Mouse (Mus musculus): Measurements from ENCODE around the gene Vapb. TPM values are rescaled to one million over a fixed set of nuclear protein-coding genes. Genes with fewer than 3 reads are reported as not detected.

Gene Vapb
- total RNA-seq, 2 experiments from 2014 or later = 162 to 176 TPM

DNA sequence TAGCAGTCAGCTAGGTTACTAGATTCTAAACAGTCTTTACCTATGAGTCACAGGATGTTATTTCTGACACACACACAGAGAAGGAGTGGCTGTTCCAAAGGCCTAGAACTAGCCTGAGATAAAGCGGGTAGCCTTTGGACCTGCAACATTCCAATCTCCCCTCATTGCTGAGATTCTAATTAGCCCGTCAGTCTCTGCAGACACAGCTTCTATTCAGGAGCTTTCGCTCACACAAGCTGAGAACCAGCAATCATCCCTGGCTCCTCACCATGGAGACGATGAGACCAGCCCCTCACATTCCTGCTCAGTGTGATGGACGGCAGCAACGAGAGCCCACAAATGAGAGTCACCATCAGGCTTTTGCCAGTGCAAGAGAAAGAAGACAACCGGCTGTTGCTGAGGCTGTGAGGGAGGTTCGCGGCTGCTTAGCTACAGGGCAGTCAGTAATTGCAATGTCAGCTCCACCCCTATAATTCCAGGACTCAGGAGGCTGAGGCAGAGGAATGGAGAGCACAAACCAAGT, 6.8 kb upstream of the Vapb start:
- no peak for DNase-seq (ENCODE audit: low spot score in 2 of 2)

DNA sequence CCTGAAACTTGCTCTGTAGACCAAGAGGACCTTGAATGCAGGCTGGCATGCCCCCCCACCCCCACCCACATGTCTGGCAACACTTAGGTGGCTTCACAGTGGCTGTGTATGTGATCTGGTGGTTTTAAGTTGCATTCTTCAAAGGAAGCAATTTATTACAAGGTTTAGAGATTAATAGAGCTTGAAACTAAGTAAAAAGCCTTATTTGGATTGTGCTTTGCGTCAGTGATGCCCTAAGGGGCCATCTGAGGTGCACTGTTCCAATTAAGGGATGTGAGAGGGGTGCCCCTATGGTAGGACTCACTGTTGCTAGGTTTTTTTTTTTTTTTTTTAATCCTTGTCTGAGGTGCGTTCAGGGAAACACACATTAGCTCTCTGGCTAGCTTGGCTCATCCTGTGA, 2.9 kb upstream of the Vapb start:
- no peak for DNase-seq (ENCODE audit: low spot score in 2 of 2)

DNA sequence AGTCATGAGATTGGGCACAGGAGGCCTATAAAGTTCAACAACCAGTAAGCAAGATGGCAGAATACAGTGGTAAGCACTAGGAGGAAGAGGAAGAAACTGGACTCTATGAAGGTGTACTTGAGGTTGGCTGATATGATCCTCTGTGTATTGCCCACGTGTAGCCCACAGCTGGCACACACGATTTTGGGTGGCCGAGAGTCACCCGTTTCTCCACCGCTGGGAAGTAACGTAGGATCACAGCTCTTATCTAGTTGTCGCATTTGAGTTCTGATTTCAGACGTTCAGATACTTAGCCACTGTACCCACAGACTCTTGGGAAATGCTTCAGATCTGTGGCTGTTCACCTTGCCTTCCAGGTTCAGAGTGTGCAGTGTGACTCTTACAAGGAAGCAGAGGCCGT, 921 bp downstream of the Vapb start:
- no peak for DNase-seq (ENCODE audit: low spot score in 2 of 2)

GRCm38 (mm10) chr2:173739107-173739506, 1.8 kb downstream of the Vapb start:
- DNase-seq (ENCODE audit: low spot score in 2 of 2) = no peak

DNA sequence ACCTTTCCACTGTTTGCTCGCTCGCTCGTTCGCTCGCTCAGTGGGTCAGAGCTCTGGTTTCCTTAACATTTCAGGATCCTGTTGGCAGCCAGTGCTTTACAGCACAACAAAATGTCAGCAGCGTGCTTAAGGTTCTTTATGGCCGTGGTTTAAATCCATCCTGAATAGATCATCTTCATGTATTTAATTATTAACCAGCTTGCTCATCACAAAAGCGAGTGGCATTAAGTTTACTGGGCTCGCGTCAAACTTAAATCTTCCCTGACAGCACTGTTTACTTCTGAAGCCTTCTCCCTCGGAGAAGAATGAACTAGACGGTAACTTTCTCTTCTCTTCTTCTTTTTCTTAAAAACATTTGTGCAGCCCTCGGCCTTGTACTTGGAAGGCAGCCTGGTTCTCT, 4.8 kb downstream of the Vapb start:
- no peak for DNase-seq (ENCODE audit: low spot score in 2 of 2)

GRCm38 (mm10) chr2:173742744-173743143, 5.4 kb downstream of the Vapb start:
- no peak for DNase-seq (ENCODE audit: low spot score in 2 of 2)

GRCm38 (mm10) chr2:173744070-173744815, 6.9 kb downstream of the Vapb start:
- DNase-seq (ENCODE audit: low spot score in 2 of 2) = no peak

GRCm38 (mm10) chr2:173748961-173749659, 11.8 kb downstream of the Vapb start:
- no peak for DNase-seq (ENCODE audit: low spot score in 2 of 2)

- no peak for DNase-seq (ENCODE audit: low spot score in 2 of 2)
Measured at GRCm38 (mm10) chr2:173755433-173756144, 18.3 kb downstream of the Vapb start.

DNA sequence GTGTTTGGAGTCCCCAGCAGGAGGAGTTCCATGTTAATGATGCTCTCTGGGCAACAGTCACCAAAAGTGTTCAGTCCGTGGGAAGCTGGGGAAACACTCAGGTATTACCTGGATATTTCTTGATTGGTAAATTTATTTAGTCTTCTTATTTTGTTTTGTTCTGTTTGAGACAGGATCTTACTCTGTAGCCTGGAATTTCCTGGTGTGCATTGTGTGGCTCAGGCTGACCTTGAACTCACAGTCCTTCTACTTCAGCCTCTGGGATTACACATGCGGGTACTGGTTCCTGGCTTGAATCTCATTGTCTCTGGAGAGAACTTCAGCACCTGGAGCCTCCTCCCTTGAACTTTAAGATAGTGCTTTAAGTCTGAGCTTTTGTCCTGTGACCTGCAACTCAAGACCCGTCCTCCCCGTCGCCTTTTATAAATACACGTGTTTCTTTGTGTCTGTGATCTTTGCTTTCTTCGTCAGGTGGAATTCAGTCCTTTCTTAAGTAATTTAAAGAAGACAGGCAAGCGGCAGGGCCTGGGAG, 20.4 kb downstream of the Vapb start:
- no peak for DNase-seq (ENCODE audit: low spot score in 2 of 2)

DNA sequence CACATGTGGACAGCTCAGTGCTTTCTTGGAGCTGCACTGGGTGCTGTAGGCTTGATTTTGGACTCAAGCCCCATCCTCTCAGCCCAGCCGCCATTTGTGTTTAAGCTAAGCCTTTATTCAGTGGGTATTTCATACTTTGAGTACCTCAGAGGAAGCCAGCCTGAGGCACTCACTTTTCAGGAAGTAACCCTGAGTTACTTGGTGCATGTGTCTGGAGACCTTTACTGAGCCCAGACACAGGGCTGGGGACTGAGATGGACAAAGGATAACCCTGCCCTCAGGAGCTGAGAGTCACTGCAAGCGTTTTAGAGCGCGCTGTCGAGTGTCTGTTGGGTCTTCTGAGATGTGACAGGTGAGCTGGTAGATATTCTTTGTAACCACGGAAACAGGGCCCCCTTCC, 23.3 kb downstream of the Vapb start:
- DNase-seq (ENCODE audit: low spot score in 2 of 2) = no peak

GRCm38 (mm10) chr2:173764629-173765028, 27.3 kb downstream of the Vapb start:
- no peak for DNase-seq (ENCODE audit: low spot score in 2 of 2)

- no peak for DNase-seq (ENCODE audit: low spot score in 2 of 2)
Measured at GRCm38 (mm10) chr2:173767959-173768595, 30.8 kb downstream of the Vapb start.

GRCm38 (mm10) chr2:173769183-173769582, 31.9 kb downstream of the Vapb start:
- DNase-seq (ENCODE audit: low spot score in 2 of 2) = no peak

DNA sequence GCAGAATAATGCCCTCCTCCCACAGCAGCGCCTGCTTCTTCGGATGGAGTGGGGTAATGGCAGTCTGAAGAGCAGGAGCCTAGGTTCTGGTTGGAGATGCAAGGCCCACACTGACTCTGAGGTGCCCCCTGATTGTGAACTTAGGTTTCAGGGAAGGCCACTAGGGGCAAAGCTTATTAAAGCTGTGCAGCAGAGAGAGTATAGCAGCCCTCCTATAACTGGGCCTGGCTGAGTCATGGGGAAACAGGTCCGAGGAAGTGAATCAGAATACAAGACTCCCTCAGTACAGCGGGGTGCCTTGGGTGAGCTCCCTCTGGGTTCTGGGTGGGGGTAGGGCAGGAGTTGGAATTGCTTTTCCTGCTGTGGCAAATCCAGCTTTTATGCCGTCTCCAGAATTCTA, 33.3 kb downstream of the Vapb start:
- no peak for DNase-seq (ENCODE audit: low spot score in 2 of 2)

DNA sequence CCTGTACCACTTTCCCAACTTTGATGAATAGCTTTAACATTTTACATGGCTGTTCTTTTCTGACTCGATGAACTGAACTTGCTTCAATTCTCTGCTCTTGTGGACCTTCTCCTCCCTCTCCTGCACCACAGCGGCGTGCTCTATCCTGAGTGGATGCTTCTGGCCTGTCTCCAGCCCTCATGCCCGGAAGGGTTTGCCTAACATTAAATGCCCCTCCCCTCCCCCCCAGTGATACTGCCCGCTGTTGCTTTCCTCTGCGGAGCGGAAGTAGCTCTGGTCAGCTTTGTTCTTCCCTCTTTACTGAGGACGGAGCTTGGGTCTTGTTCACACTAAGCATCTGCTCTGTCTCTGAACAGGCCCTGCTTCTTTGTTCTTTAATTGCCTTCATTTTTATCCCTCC, 34.4 kb downstream of the Vapb start:
- no peak for DNase-seq (ENCODE audit: low spot score in 2 of 2)

GRCm38 (mm10) chr2:173775556-173775955, 38.2 kb downstream of the Vapb start:
- no peak for DNase-seq (ENCODE audit: low spot score in 2 of 2)

DNA sequence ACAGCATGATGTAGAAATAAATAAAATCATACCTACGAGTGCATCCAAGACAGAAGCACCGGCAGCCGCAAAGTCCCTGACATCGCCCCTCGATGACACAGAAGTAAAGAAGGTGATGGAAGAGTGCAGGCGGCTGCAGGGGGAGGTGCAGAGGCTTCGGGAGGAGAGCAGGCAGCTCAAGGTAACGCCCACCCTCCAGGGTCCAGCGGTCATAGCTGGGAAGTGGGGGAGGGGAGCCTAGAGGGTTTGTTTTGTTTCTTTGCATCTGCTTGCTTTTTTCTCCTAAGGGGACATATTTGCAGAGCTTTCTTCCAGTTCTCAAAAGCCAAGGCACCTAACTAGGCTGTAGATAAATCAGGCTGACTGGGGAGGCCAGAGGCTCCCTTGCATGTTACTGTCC, 38.8 kb downstream of the Vapb start:
- DNase-seq (ENCODE audit: low spot score in 2 of 2) = no peak

DNA sequence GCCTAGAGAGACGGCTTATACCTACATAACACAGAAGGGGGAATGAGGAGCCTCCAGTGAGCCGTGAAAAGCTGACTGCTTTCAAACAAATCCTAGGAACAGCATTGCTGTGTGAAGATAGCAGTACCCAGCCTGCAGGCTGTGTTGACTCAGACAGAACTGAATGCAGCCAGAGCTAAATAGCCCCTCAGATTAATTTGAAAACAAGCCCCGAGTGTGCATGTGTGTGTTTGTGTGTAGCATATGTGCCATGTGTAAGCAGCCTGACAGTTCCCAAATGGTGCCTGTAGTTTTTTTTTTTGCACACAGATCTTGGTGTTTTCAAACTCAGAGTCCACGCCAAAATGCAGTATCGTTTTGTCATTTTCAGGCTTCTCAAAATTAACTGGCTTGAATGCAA, 43.6 kb downstream of the Vapb start:
- DNase-seq (ENCODE audit: low spot score in 2 of 2) = no peak

DNA sequence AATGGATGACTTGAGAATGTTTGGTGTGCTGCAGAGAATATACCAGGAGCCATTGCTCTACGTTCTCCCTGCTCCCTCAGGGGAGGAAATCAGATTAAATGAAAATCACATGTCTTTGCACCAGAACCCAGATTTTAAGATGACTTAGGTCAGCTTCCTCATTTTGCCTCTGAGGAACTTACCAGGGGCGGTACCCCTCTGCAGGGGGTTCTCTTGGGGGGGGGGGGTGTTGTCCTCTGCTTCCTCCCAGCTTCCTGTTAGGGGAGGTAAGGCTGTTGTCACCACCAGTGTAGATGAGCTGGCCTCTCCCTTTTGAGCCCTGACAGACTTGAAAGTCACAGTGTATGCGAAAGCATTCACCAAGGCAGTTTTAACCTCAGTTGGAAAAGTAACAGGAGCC, 47.1 kb downstream of the Vapb start:
- DNase-seq (ENCODE audit: low spot score in 2 of 2) = no peak

GRCm38 (mm10) chr2:173784884-173785283, 47.6 kb downstream of the Vapb start:
- DNase-seq (ENCODE audit: low spot score in 2 of 2) = no peak

Measured in adrenal gland, adult 18-20 months (tissue).